Mouse (Mus musculus) heart, embryonic 11.5 days (tissue): ENCODE measurements around the gene Taco1. TPM values are rescaled to one million over a fixed set of nuclear protein-coding genes. Genes with fewer than 3 reads are reported as not detected.

Source experiments
- ATAC-seq: fragments of 200-750 bp; cut with Nextera tagmentation; replicated peaks from 2 replicates; pipeline ENCODE4 v1.8.0; 2017; ENCODE audit warnings: moderate library complexity; ENCODE audit not compliant: insufficient number of reproducible peaks, low FRiP score, low TSS enrichment
- H3K27ac ChIP-seq: fragments of 300-500 bp; sonication (generic); 2 replicates; pipeline ENCODE4 v1.5.1; 2014; ENCODE audit warnings: mild to moderate bottlenecking, low read depth, low read length
- H3K27me3 ChIP-seq: fragments of 300-500 bp; sonication (generic); 2 replicates; pipeline ENCODE4 v1.6.1; 2014; ENCODE audit warnings: mild to moderate bottlenecking, low read length, mixed read lengths; ENCODE audit not compliant: control insufficient read depth, insufficient read depth
- H3K36me3 ChIP-seq: fragments of 300-500 bp; sonication (generic); 2 replicates; pipeline ENCODE4 v1.6.1; 2014; ENCODE audit warnings: mild to moderate bottlenecking, low read length, moderate library complexity, mixed read lengths; ENCODE audit not compliant: control insufficient read depth, insufficient read depth
- H3K4me1 ChIP-seq: fragments of 300-500 bp; sonication (generic); 2 replicates; pipeline ENCODE4 v1.6.1; 2014; ENCODE audit warnings: low read length; ENCODE audit not compliant: control insufficient read depth, insufficient read depth
- H3K4me2 ChIP-seq: fragments of 300-500 bp; sonication (generic); 2 replicates; pipeline ENCODE4 v1.6.1; 2014; ENCODE audit warnings: mild to moderate bottlenecking, moderate library complexity
- H3K4me3 ChIP-seq: fragments of 300-500 bp; sonication (generic); 2 replicates; pipeline ENCODE4 v1.5.1; 2014; ENCODE audit warnings: low read depth, low read length
- H3K9ac ChIP-seq: fragments of 300-500 bp; sonication (generic); 2 replicates; pipeline ENCODE4 v1.6.1; 2014; ENCODE audit warnings: mild to moderate bottlenecking, low read depth, low read length, moderate library complexity
- H3K9me3 ChIP-seq: fragments of 300-500 bp; sonication (generic); replicated peaks from 2 replicates; pipeline ENCODE4 v1.6.1; 2016; ENCODE audit warnings: low read length; ENCODE audit not compliant: control insufficient read depth
- WGBS: fragments of 180-500 bp; shearing (Covaris S2); extraction: QIAGEN DNeasy Blood & Tissue Kit; methylation state at CpG from one replicate; pipeline ENCODE4 v1.1.7; 2014; ENCODE audit not compliant: insufficient replicate concordance; 5-methylcytosine and 5-hydroxymethylcytosine counted together
- polyA plus RNA-seq: library from polyadenylated mRNA; unstranded; fragments of >200 nt; fragmentation: Nextera tagmentation; extraction: Ambion mirVana; gene quantifications from 2 replicates; pipeline ENCODE4 v1.2.1, GENCODE M21; 2014

Taco1 gene
- polyA plus RNA-seq, 1 experiment from 2014 or later = 11.0 TPM

GRCm38 (mm10) chr11:106122221-106122620 lies 56.4 kb downstream of the Taco1 start:
- 88% methylated on average over 5 of the region's 5 CpGs for WGBS
- H3K4me2 ChIP-seq = no peak overlapping the region

GRCm38 (mm10) chr11:106122736-106123135 lies 56.9 kb downstream of the Taco1 start:
- 58% methylated on average over 3 of the region's 3 CpGs for WGBS
- no peak overlapping the region for H3K4me2 ChIP-seq
- H3K9me3 ChIP-seq = no peaks in the 10 kb centered on the region
- H3K36me3 ChIP-seq = peaks cover 6% of the 10 kb centered on the region
- no peak for ATAC-seq
- H3K9ac ChIP-seq = no peak overlapping the region
- no peaks in the 10 kb centered on the region for H3K27me3 ChIP-seq
- H3K4me3 ChIP-seq = no peak overlapping the region
- H3K27ac ChIP-seq = peak overlapping the region; percentile 41; the same call in 1 of the 2 replicates
- H3K4me1 ChIP-seq = no peaks in the 10 kb centered on the region

More at GRCm38 (mm10) chr11:106122221-106122620, 56.4 kb downstream of the Taco1 start:
- Histone ChIP-seq H3K9me3 (no peaks in the 10 kb centered on the region), H3K9ac (no peak overlapping the region), H3K4me1 (no peaks in the 10 kb centered on the region), H3K27ac (peak overlapping the region; percentile 41; the same call in 1 of the 2 replicates), H3K4me3 (no peak overlapping the region), H3K36me3 (peaks cover 6% of the 10 kb centered on the region), H3K27me3 (no peaks in the 10 kb centered on the region)
- no peak for ATAC-seq

Other genes with a start within 250 kb of the Taco1 start
- gene Cyb561, start 112.7 kb upstream of the Taco1 start, polyA plus RNA-seq = 3.5 and 3.7 TPM in 2 replicates
- gene Ace, start 98.1 kb upstream of the Taco1 start, polyA plus RNA-seq = 0.52 and 0.59 TPM in 2 replicates
- gene Ace3, start 71.4 kb upstream of the Taco1 start, polyA plus RNA-seq = not detected in 2 replicates
- 0.17 and 0.40 TPM in 2 replicates for gene Kcnh6, start 57.9 kb upstream of the Taco1 start, polyA plus RNA-seq
- gene Dcaf7, start 29.2 kb upstream of the Taco1 start, polyA plus RNA-seq = 50.5 and 51.8 TPM in 2 replicates
- 20.8 and 22.2 TPM in 2 replicates for gene Map3k3, start 18.6 kb downstream of the Taco1 start, polyA plus RNA-seq
- gene Gm10840, start 94.8 kb downstream of the Taco1 start, polyA plus RNA-seq = not detected in 2 replicates
- gene Limd2, start 94.8 kb downstream of the Taco1 start, polyA plus RNA-seq = 145 and 151 TPM in 2 replicates
- 22.4 and 26.6 TPM in 2 replicates for gene Strada, start 136.1 kb downstream of the Taco1 start, polyA plus RNA-seq
- 58.9 and 91.1 TPM in 2 replicates for gene Ccdc47, start 150.3 kb downstream of the Taco1 start, polyA plus RNA-seq
- 45.3 and 58.3 TPM in 2 replicates for gene Ddx42, start 150.9 kb downstream of the Taco1 start, polyA plus RNA-seq
- gene Ftsj3, start 190.0 kb downstream of the Taco1 start, polyA plus RNA-seq = 45.2 and 46.7 TPM in 2 replicates
- 280 and 294 TPM in 2 replicates for gene Psmc5, start 190.1 kb downstream of the Taco1 start, polyA plus RNA-seq
- gene Smarcd2, start 206.9 kb downstream of the Taco1 start, polyA plus RNA-seq = 22.4 and 25.9 TPM in 2 replicates
- gene Tcam1, start 210.6 kb downstream of the Taco1 start, polyA plus RNA-seq = 0.13 and 0.15 TPM in 2 replicates
- not detected in 2 replicates for gene Gh, start 235.8 kb downstream of the Taco1 start, polyA plus RNA-seq
- gene Cd79b, start 248.7 kb downstream of the Taco1 start, polyA plus RNA-seq = 0.73 and 1.3 TPM in 2 replicates